Mouse (Mus musculus) adrenal gland, postnatal 14 days (tissue): Measurements from ENCODE around the gene March2. TPM values are rescaled to one million over a fixed set of nuclear protein-coding genes. Genes with fewer than 3 reads are reported as not detected.
A peak's percentile ranks its signal among the peaks of the same experiment; 100 is the strongest.

Experiments
- DNase-seq: peaks from one replicate; pipeline ENCODE4 v3.0.0; 2021; ENCODE audit warnings: mixed read lengths
- total RNA-seq: library from RNA; stranded (reverse); gene quantifications from 2 replicates; pipeline ENCODE4 v1.2.3, GENCODE M21; 2021

March2 gene
- total RNA-seq, 1 experiment from 2014 or later, result 119 TPM

DNA sequence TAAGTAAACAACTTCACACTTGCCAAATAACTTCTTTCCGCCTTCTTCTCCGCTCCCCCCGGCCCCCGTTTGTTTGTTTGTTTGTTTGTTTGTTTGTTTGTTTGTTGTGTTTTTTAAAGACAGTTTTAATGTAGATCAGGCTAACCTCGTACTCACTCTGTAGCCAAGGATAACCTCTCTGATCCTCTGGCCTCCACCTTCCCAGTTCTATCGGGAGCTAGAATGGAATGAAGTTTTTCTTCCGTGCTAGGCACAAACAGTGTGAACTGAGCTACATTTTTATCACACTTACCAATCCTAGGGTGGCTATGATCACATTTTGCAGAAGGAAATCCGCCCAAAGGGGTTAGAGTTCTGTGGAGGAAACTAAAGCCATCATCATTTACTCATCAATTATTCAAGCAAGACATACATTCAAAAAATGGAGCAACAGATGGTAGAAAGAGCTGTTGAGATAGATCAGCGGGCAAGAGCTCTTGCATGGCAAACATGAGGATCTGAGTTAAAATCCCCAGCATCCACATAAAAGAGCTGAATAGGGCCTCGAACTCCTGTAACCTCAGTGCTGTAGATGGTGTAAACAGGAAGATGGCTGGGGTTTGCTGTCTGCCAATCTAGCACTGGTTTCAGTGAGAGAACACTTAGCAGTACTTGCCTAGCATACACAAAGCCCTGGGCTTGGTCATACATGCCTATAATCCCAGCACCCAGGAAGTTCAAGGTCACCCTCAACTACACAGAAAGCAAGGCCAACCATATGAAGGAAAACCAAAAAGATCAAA, 665 bp upstream of the March2 start:
- DNase-seq, result no peak

DNA sequence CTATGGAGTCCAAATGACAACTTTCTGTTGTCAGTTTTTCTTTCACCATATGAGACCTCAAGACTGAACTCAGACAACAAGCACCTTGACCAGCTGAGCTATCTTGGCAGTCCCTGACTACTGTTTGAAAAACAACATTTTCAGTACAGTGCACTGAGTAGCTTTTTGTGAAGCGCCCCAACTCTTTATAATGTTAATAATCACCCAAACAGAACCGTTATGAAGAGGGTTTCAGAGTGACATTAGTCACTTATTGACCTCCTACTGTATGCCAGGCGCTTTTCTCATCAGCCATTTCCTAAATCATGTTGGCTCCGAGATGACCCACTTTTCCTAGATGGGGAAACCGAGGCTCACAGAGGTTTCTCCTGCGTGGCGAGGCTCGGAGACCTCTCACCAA, 488 bp downstream of the March2 start:
- DNase-seq, result no peak

DNA sequence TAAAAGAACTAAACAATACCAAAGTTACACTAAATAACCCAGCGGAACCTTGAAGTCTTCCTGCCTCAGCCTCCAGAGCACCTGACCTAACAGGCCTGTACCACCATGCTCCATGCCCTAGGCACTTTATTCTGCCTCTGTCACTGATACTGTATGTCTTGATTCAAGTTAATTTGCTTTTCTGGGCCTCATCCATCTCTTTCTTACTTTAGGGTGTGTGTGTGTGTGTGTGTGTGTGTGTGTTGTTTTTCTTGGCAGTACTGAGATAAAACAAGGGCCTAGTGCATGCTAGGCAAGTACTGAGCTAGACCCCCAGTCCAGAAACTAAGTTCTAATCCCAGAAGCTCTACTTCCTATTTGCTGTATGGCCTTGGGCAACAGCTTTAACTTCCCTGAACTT, 1.2 kb downstream of the March2 start:
- DNase-seq, result no peak

DNA sequence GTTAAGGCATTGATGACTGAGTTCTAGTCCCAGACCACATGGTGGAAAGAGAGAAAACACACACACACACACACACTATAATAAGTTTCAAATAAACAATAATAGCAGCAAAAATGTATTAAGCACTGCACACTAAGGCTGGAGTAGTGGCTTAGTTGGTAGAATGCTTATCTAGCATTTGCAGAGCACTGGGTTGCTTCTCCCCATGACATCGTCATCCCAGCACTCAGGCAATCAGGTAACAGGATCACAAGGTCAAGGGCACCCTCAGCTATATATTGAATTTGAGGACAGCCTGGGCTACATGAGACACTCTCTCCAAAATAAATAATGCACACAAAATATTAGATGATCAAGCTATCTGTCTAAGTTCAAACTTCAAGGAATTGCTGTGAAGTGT, 3.7 kb downstream of the March2 start:
- no peak for DNase-seq

DNA sequence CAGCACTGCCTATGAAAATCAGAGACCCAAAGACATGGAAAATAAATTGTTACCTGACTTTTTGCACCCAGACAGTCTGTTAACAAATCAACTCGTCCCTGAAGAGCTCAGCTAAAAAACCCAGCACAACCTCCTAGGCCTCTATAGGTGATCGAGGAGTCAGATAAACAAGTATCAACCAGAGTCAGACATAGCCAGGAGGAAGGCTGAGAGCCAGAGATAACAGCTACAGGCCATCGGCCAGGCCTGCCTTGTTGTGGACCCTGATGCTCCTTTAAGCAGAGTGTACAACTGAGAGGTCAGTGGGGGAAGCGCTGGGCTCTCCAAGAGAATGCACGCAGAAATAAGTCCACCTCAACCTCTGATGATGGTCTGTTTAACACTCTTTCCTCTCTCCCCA, 5.2 kb downstream of the March2 start:
- no peak for DNase-seq

DNA sequence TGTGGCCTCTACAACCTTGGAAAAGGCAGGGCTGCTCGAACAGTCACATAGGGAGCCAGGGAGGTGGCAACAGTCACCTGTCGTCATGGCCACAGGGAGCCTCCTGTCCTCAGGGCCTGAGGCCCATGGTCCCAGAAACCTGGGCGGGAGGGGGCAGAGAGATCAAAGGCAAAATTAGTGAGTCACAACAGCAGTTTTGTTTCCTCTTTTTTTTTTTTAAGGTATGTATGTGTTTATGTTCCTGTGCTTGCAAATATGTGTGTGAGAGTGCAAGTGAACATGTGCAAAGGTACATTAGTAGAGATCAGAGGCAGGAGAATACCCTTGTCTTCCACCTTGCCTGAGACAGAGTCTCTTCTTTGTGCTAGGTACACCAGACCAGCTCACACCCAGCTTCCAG, 8.6 kb downstream of the March2 start:
- no peak for DNase-seq

DNA sequence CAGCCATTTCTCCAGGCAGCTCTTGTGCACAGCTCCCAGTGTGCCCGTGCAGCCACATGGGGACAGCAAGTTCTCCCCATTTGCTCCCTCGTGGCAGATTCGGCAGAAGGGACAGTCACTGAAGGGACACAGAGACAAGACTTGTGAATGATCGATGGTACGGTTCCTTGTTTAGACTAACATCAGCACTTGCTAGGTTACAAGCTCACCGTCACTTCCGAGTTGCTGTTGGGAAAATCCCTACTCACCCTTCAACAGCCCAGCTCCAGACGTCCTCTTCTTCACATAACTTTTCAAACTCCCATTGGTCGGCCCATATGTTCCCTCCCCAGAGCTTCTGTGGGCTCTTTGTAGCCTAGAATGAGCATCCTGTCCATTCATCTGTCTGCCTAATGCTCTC, 15.4 kb downstream of the March2 start:
- DNase-seq, result no peak

DNA sequence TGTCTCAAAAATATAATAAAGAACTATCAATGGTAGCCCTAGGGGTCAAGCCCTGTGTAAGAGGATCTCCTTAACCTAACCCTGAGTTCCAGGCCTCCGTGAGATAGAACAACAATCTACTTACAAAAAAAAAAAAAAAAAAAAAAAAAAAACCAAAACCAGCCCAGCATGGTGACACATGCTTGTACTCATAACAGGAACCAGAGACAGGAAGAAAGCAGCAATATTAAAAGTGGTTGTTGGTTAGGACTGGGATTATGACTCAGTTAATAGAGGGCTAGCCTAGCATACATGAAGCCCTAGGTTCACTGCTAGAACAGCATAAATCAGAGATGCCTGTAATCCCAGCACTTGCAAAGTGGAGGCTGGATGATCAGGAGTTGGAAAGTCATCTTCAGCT, 16.3 kb downstream of the March2 start:
- DNase-seq, result no peak

DNA sequence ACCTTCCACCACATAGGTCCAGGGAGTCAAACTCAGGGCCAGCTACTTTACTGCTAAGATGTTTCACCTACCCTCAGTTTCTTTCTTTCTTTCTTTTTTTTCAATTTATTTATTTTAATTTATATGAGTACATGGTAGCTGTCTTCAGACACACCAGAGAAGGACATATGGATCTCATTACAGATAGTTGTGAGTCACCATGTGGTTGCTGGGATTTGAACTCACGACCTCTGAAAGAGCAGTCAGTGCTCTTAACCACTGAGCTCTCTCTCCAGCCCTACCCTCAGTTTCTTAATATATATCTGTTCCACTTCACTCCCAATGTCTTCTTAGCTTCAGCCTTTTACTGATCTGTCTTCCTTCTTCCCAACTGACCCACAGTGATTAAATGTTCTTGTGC, 23.0 kb downstream of the March2 start:
- no peak for DNase-seq

DNA sequence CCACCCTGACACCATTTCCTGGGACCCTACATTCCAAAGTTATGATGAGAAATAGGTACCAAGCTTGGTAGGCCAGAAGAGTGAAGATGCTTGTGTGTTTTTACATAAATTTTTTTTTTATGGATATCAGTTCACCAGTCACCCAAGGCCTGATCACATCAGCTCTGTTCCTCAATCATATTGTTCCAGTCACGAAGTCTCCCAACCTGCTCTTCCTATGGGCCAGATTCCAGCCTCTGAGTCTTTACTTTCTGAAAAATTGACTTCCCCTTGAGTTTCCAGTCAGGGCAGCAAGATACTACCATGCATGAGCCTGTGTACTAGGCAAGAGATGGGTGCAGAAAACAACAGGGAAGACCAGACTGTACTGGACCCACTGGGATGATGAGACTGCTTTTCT, 31.7 kb downstream of the March2 start, which contains the start of gene Hnrnpm:
Gene Hnrnpm, minus strand, starts transcription at position 101 of the 400 bp plus-strand sequence.
- DNase-seq, result no peak

DNA sequence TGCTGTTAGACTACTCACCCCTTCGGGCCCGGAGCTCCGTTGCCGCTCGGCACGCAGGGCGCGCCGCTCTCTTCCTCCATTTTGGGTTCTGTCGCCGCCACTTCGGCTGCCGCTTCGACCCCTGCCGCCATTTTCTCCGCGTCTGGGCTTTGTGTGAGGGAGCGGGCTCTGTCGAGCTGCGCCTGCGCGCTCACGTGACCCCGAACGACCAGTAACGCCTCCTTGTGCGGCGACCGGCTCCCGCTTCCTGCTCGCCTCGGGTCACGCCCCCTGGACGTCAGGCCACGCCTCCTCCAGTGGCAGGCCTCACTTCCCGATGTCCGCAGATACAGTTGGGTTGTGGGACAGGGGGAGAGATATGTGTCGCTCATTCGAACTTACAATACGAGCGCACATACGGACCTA, 33.2 kb downstream of the March2 start:
- peak; percentile 100 for DNase-seq

DNA sequence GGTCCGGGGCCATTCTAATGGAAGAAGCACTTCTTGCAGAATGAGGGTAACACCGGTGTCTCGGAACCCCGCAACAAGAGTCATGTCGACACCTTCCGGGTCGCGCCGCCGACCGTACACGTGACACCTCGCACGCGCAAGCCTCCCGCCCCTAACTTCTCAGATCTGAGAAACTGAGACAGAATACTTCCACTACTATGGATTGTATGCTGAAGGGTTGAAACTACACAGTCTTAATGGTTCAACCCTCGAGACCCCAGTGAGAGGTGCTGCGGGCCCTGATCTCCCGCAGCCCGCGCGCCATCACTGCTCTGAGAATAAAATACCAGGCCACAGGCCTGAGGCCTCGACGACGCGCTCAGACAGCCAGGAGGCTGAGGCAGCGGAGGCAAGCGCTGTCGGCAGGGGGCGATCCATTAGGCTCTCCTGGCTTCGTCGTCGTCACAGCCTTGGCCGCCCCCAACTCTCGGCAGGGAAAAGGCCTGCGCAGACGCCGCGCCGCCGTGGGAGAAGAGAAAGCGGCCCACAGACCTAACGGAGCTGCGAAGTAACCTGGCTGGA, 33.7 kb downstream of the March2 start:
- peak; percentile 77 for DNase-seq

DNA sequence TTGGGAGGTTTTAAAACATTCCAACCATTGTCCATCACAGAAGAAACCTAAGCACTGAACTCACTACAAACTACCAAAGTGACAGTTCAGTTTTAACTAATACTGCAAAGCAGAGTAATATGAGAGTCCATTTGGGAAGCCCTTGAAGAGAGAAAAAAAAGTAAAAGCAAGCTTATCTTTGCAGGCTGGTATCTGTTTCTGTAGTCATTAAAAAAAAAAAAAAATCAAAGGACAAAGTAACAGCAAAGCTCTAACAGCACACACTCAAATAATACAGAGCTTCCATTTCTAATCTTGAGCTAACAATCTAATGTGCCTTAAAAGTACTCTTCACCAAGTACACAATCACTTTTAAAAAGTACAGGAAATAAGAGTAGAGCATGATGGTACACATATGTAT, 36.7 kb downstream of the March2 start:
- no peak for DNase-seq

DNA sequence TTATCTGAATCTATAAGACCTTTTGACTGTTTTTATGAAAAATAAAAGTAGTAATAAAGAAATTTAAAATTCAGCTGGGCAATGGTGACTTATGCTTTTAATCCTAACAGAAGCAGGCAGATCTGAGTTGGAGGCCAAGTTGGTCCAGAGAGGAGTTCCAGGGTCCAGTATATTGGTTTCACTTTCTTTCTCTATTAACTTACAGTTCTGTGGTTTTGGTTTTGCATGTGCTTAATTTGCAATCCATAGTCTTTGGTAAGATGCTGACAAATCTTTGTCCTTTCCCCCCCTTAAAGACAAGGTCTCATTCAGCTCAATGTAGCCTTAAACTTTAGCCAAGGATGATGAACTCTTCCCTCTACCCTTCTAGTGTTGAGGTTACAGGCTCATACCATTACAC, 39.7 kb downstream of the March2 start:
- no peak for DNase-seq

DNA sequence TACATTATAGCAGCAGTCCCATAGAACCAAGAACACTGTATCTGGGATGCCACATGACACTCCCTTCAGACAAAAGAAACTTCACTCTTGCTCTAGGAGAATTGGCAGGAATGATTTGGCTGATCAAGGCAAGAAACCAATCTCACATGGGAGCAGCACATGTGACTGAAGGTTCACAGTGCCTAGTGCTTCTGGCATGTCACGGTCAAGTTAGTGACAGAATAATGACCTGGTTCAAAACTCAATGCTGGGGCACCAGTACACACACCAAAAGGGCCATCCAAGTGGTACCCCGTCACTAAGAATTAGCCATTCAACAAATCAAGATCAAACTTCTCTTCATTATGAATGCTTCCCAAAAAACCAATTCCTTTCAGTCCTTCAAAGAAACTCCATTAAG, 42.4 kb downstream of the March2 start:
- DNase-seq, result no peak

DNA sequence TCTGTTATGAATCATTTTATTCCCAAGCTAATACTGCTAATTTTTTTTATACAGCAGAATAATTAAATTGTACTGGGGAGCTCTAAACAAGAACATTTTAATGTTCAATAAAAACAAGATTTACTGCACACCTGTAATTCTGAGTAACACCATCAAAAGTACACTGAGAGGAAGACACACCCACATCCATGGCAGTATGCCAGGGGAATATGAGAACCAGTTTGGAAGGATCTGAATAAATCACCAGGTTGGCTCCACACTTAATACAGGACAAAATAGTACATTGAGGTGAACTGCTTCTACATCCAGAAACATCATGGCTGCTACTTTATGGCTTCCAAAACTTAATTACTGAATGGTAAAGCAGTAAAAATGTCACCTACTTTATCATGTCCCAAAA, 43.0 kb downstream of the March2 start:
- DNase-seq, result no peak

DNA sequence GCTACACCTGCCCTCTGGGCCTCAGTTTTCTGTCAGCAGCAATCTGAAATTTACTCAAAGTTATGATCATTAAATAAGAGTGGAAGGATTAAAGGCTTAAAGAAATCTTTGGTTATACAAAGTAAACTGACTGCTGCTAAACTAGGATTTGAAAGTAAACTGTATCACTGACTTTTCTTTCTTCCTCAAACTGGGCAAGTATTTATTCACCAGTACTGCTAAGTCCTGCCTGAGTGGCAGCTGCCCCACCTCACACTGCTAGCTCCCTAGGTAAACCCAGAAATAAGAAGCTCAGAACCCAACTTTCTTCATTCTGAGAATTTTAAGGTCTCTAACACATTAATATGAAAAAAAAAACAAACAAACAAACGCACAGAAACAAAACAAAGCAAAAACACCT, 44.6 kb downstream of the March2 start:
- DNase-seq, result no peak

DNA sequence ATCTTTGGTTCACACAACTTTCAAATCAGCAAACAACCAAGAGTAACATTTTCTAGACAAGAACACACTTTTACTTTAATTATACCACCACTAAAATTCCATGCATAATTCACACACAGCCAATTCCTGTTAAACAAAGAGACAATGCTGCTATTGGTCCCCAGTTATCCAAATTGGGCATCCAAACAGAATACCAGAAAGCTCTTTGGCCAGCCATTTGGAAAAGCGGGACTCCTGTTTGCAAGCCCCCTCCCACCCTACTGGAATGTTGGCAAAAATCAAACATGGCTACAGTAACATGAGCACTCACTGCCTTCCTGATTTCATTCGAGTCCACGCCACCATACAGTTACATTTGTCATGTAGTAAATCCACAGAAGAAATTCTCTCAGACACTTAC, 48.8 kb downstream of the March2 start:
- no peak for DNase-seq

DNA sequence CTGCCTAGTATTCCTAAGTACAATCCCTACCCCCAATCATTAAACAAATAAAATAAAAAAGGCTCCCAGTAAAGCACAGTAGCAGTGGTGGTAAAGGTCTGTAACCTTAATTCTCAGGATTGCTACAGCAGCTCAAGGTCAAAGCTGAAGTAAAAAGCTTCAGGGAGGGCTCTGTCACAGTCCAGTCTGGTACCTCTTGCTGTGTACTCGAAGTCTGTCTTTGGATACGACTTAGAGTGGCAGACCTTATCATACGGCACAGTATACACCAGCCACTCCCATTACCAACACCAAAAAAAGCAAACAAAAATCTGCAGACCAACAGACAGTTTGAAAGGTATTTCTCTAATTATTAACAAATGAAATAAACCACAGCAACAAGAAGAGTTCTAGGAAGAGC, 51.7 kb downstream of the March2 start:
- DNase-seq, result no peak

DNA sequence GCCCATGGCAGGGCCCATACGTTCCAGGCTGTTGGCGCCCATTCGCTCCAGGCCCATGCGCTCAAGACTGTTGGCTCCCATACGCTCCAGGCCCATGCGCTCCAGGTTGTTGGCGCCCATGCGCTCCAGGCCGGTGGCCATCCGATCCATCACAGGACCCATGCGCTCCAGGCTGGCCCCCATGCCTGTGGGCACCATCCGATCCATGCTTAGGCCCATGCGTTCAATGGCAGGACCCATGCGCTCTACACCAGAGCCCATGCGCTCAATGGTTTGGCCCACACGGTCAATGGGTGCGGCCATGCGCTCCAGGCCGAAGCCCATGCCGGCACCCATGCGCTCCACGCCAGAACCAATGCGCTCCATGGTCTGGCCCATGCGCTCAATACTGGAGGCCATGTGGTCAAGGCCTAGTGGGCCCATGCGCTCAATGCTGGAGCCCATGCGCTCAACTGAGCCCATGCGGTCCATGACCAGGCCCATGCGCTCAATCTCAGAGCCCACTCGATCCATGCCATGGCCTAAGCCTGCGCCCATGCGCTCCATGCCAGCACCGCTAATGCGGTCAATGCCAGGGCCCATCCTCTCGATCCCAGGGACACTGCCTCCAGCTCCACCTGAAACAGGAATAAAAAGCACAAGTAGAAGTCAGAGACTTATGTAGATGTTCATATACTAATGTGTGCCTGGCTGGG, 68.5 kb downstream of the March2 start:
- no peak for DNase-seq

DNA sequence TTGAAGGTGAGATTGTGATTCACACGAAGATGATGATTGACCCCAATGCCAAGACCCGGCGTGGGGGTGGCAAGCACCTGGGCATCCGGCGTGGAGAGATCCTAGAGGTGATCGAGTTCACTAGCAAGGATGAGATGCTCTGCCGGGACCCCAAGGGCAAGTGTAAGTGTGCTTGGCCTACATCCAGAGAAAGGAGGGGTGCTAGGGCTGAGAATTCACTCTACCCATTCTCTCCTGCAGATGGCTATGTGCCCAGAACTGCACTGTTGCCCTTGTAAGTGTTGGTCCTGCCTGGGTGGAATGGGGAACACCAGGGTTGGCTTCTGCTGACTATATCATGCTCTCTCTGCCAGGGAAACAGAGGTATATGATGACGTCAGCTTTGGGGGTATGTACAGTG, 73.4 kb downstream of the March2 start:
- no peak for DNase-seq

DNA sequence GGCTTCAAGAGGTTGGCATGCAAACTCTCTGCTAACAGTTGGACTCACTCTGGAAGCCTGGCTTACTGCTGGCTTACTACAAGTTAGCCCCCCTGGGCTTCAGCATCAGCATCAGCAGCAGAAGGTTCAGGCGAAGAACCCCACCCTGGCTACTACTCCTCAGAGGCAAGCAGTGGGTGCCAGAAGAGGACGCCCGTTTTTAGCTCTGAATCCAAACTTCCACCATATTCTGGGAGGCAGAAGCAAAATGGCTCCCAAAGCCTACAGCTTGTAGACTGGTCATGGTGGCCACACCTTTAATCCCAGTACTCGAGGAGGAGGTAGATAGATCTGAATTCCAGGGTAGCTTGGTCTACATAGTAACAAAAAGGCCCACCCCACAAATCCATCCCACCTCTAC, 74.4 kb downstream of the March2 start:
- DNase-seq, result no peak

DNA sequence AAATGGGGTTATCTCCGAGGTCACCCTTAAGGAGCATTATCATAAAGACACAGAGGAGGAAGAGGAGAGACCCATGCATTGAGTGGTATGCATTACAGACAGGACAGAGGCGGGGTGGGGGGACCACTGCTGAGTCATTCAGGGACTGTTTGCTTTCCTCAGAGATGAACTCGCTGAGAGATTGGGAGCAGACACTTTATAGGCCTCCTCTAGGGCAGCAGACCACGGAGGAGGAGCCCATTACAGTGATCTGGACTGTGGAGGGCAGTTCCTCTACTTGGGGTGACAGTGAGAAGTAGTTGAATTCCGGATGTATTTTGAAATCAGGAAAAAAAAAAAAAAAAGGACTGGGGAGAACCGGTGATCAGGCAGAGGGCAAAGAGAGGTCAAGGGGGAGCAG, 78.7 kb downstream of the March2 start:
- DNase-seq, result no peak
